Mouse (Mus musculus) kidney, adult 2 months (tissue): ENCODE results near the gene Cyp4f17.
"Not testable (repeated sequence)": the region's sequence is repeated elsewhere in the genome, so short reads cannot be mapped to it uniquely, and the experiment has no call there.

ENCODE experiments used
- CTCF ChIP-seq: fragments of 200-500 bp; conservative IDR thresholded peaks from 2 replicates; pipeline ENCODE4 v1.5.1; 2011; ENCODE audit warnings: low read depth, mild to moderate bottlenecking, control low read depth, low read length, moderate library complexity, mixed read lengths; ENCODE audit not compliant: insufficient read depth, insufficient read length
- POLR2A ChIP-seq: fragments of 200-500 bp; IDR thresholded peaks from one replicate; pipeline ENCODE4 v1.6.1; 2011; ENCODE audit warnings: low read depth, low read length, control low read depth

- TF ChIP-seq CTCF, POLR2A: not testable (repeated sequence)
These were observed 5.3 kb upstream of the Cyp4f17 start for GRCm38 (mm10) chr17:32500511-32500910.
